Mouse (Mus musculus) hindbrain, embryonic 15.5 days (tissue): ENCODE measurements around the gene Glyat. TPM values are rescaled to one million over a fixed set of nuclear protein-coding genes. Genes with fewer than 3 reads are reported as not detected.

Source experiments
- ATAC-seq: fragments of 200-750 bp; cut with Nextera tagmentation; 2 replicates; pipeline ENCODE4 v1.8.0; 2017; ENCODE audit warnings: low read depth, moderate number of reproducible peaks, moderate TSS enrichment; ENCODE audit not compliant: low FRiP score
- H3K27ac ChIP-seq: fragments of 300-500 bp; sonication (generic); replicated peaks from 2 replicates; pipeline ENCODE4 v1.5.1; 2015; ENCODE audit warnings: mild to moderate bottlenecking, inconsistent platforms
- H3K27me3 ChIP-seq: fragments of 300-500 bp; sonication (generic); 2 replicates; pipeline ENCODE4 v1.6.1; 2015; ENCODE audit warnings: control low read depth, inconsistent platforms
- H3K36me3 ChIP-seq: fragments of 300-500 bp; sonication (generic); 2 replicates; pipeline ENCODE4 v1.6.1; 2015; ENCODE audit warnings: control low read depth, inconsistent platforms
- H3K4me1 ChIP-seq: fragments of 300-500 bp; sonication (generic); replicated peaks from 2 replicates; pipeline ENCODE4 v1.6.1; 2015; ENCODE audit warnings: control low read depth, inconsistent platforms
- H3K4me2 ChIP-seq: fragments of 300-500 bp; sonication (generic); 2 replicates; pipeline ENCODE4 v1.6.1; 2015; ENCODE audit warnings: moderate library complexity, mild to moderate bottlenecking, inconsistent platforms
- H3K4me3 ChIP-seq: fragments of 300-500 bp; sonication (generic); 2 replicates; pipeline ENCODE4 v1.5.1; 2015; ENCODE audit warnings: mild to moderate bottlenecking, inconsistent platforms
- H3K9ac ChIP-seq: fragments of 300-500 bp; sonication (generic); 2 replicates; pipeline ENCODE4 v1.6.1; 2015; ENCODE audit warnings: inconsistent platforms
- H3K9me3 ChIP-seq: fragments of 300-500 bp; sonication (generic); 2 replicates; pipeline ENCODE4 v1.6.1; 2016; ENCODE audit warnings: control low read depth, inconsistent platforms
- WGBS: fragments of 180-500 bp; shearing (Covaris S2); methylation state at CpG from one replicate; pipeline ENCODE4 v1.1.7; 2015; 5-methylcytosine and 5-hydroxymethylcytosine counted together
- polyA plus RNA-seq: library from polyadenylated mRNA; unstranded; fragments of >200 nt; fragmentation: Nextera tagmentation; extraction: Ambion mirVana; gene quantifications from 2 replicates; pipeline ENCODE4 v1.2.1, GENCODE M21; 2015

Gene Glyat
- not detected in 2 replicates for polyA plus RNA-seq

GRCm38 (mm10) chr19:12633176-12633575 is at the start of gene Glyat:
Gene Glyat (plus strand): TSS chr19:12633308.
- H3K36me3 ChIP-seq = no peaks in the 10 kb centered on the region
- ATAC-seq = no peak
- 83% methylated on average over 4 of the region's 4 CpGs for WGBS

GRCm38 (mm10) chr19:12585310-12585709 is 47.8 kb upstream of the Glyat start:
- 88% methylated on average over 4 of the region's 4 CpGs for WGBS
- ATAC-seq = no peak

More at GRCm38 (mm10) chr19:12633176-12633575, at the start of gene Glyat:
- Histone ChIP-seq H3K27ac (no peak within 1 kb of the TSS), H3K9me3 (no peaks in the 10 kb centered on the region), H3K4me1 (no peaks in the 10 kb centered on the region), H3K9ac (no peak within 1 kb of the TSS), H3K4me3 (no peak within 1 kb of the TSS), H3K27me3 (no peaks in the 10 kb centered on the region), H3K4me2 (no peak within 1 kb of the TSS)

GRCm38 (mm10) chr19:12591908-12592307 is 41.2 kb upstream of the Glyat start:
- 0 out of 2 replicates have a peak, but pooled peaks have one; percentile 27 for ATAC-seq
- H3K36me3 ChIP-seq = no peaks in the 10 kb centered on the region
- no peak overlapping the region for H3K27ac ChIP-seq
- H3K4me3 ChIP-seq = no peak overlapping the region
- 16% methylated on average over 1 of the region's 1 CpGs for WGBS
- H3K4me1 ChIP-seq = peaks cover 7% of the 10 kb centered on the region
- no peaks in the 10 kb centered on the region for H3K27me3 ChIP-seq
- H3K9me3 ChIP-seq = no peaks in the 10 kb centered on the region
- no peak overlapping the region for H3K9ac ChIP-seq
- no peak overlapping the region for H3K4me2 ChIP-seq

More at GRCm38 (mm10) chr19:12585310-12585709, 47.8 kb upstream of the Glyat start:
- Histone ChIP-seq H3K27ac (no peak overlapping the region), H3K4me3 (no peak overlapping the region), H3K9me3 (no peaks in the 10 kb centered on the region), H3K9ac (no peak overlapping the region), H3K4me2 (no peak overlapping the region), H3K36me3 (no peaks in the 10 kb centered on the region), H3K4me1 (no peaks in the 10 kb centered on the region), H3K27me3 (no peaks in the 10 kb centered on the region)

- no peaks in the 10 kb centered on the region for H3K9me3 ChIP-seq
- H3K27ac ChIP-seq = peak overlapping the region; percentile 88
- peak overlapping the region; percentile 86 for H3K4me2 ChIP-seq
- H3K4me1 ChIP-seq = peaks cover 11% of the 10 kb centered on the region
- H3K9ac ChIP-seq = peak overlapping the region; percentile 89
- H3K36me3 ChIP-seq = no peaks in the 10 kb centered on the region
- H3K4me3 ChIP-seq = peak overlapping the region; percentile 83
- ATAC-seq = no peak
- 59% methylated on average over 2 of the region's 2 CpGs for WGBS
- no peaks in the 10 kb centered on the region for H3K27me3 ChIP-seq
Measured at GRCm38 (mm10) chr19:12595135-12595529, 38.0 kb upstream of the Glyat start.

GRCm38 (mm10) chr19:12595530-12596289 is 37.4 kb upstream of the Glyat start:
- Histone ChIP-seq H3K27ac (peak overlapping the region; percentile 88), H3K4me2 (peak overlapping the region; percentile 86), H3K4me1 (peaks cover 11% of the 10 kb centered on the region), H3K9ac (peak overlapping the region; percentile 89), H3K9me3 (no peaks in the 10 kb centered on the region), H3K27me3 (no peaks in the 10 kb centered on the region), H3K36me3 (no peaks in the 10 kb centered on the region), H3K4me3 (peak overlapping the region; percentile 83)
- peak; percentile 96 for ATAC-seq
- 1% methylated on average over 49 of the region's 49 CpGs for WGBS

- peak overlapping the region; percentile 83 for H3K4me3 ChIP-seq
- H3K9me3 ChIP-seq = no peaks in the 10 kb centered on the region
- H3K9ac ChIP-seq = peak overlapping the region; percentile 89
- H3K36me3 ChIP-seq = no peaks in the 10 kb centered on the region
- H3K27ac ChIP-seq = peak overlapping the region; percentile 88
- H3K4me1 ChIP-seq = peaks cover 11% of the 10 kb centered on the region
- 17% methylated on average over 23 of the region's 23 CpGs for WGBS
- H3K27me3 ChIP-seq = no peaks in the 10 kb centered on the region
- peak overlapping the region; percentile 86 for H3K4me2 ChIP-seq
- ATAC-seq = peak; percentile 57
Measured at GRCm38 (mm10) chr19:12596290-12597072, 36.6 kb upstream of the Glyat start.

GRCm38 (mm10) chr19:12597073-12597405 is 36.1 kb upstream of the Glyat start:
- 0 out of 2 replicates have a peak, but pooled peaks have one; percentile 7 for ATAC-seq

GRCm38 (mm10) chr19:12598674-12599073 is 34.4 kb upstream of the Glyat start:
- no peaks in the 10 kb centered on the region for H3K27me3 ChIP-seq

More at GRCm38 (mm10) chr19:12597073-12597405, 36.1 kb upstream of the Glyat start:
- Histone ChIP-seq H3K9ac (peak overlapping the region; percentile 89), H3K4me2 (peak overlapping the region; percentile 86), H3K27me3 (no peaks in the 10 kb centered on the region), H3K4me3 (peak overlapping the region; percentile 83), H3K4me1 (peaks cover 11% of the 10 kb centered on the region), H3K27ac (peak overlapping the region; percentile 88), H3K9me3 (no peaks in the 10 kb centered on the region), H3K36me3 (no peaks in the 10 kb centered on the region)
- WGBS = 52% methylated on average over 3 of the region's 3 CpGs

GRCm38 (mm10) chr19:12599674-12600073 is 33.4 kb upstream of the Glyat start, which contains the start of gene Gm4952:
Gene Gm4952 (plus strand): TSS chr19:12599974.
- H3K36me3 ChIP-seq = no peaks in the 10 kb centered on the region
- H3K4me3 ChIP-seq = no peak within 1 kb of the TSS
- H3K9me3 ChIP-seq = no peaks in the 10 kb centered on the region
- ATAC-seq = no peak
- no peaks in the 10 kb centered on the region for H3K27me3 ChIP-seq
- H3K4me1 ChIP-seq = peaks cover 11% of the 10 kb centered on the region
- 69% methylated on average over 1 of the region's 1 CpGs for WGBS
- no peak within 1 kb of the TSS for H3K9ac ChIP-seq
- H3K27ac ChIP-seq = no peak within 1 kb of the TSS
- H3K4me2 ChIP-seq = no peak within 1 kb of the TSS

More at GRCm38 (mm10) chr19:12598674-12599073, 34.4 kb upstream of the Glyat start:
- no peak overlapping the region for H3K4me2 ChIP-seq
- no peak overlapping the region for H3K9ac ChIP-seq
- H3K4me3 ChIP-seq = no peak overlapping the region
- H3K36me3 ChIP-seq = no peaks in the 10 kb centered on the region
- H3K9me3 ChIP-seq = no peaks in the 10 kb centered on the region
- no peak for ATAC-seq
- no peak overlapping the region for H3K27ac ChIP-seq
- peaks cover 11% of the 10 kb centered on the region for H3K4me1 ChIP-seq
- WGBS = 81% methylated on average over 3 of the region's 3 CpGs

- Histone ChIP-seq H3K27ac (no peak overlapping the region), H3K9me3 (no peaks in the 10 kb centered on the region), H3K4me1 (peaks cover 11% of the 10 kb centered on the region), H3K36me3 (no peaks in the 10 kb centered on the region), H3K4me3 (no peak overlapping the region), H3K4me2 (no peak overlapping the region), H3K9ac (no peak overlapping the region), H3K27me3 (no peaks in the 10 kb centered on the region)
- WGBS = 18% methylated on average over 2 of the region's 2 CpGs
- ATAC-seq = no peak
Measured at GRCm38 (mm10) chr19:12600684-12601480, 32.2 kb upstream of the Glyat start.

- no peaks in the 10 kb centered on the region for H3K27me3 ChIP-seq
- ATAC-seq = no peak
- H3K4me1 ChIP-seq = no peaks in the 10 kb centered on the region
- H3K4me2 ChIP-seq = no peak overlapping the region
- no peak overlapping the region for H3K9ac ChIP-seq
- H3K4me3 ChIP-seq = no peak overlapping the region
- no peak overlapping the region for H3K27ac ChIP-seq
- no peaks in the 10 kb centered on the region for H3K9me3 ChIP-seq
- no peaks in the 10 kb centered on the region for H3K36me3 ChIP-seq
Measured at GRCm38 (mm10) chr19:12608336-12608735, 24.8 kb upstream of the Glyat start.
